Mouse (Mus musculus) ZHBTc4 (cell line): Measurements from ENCODE around the gene Zgrf1.

Experiments used
- DNase-seq: peaks from one replicate; pipeline ENCODE4 v3.0.0-alpha.2; 2011; ENCODE audit warnings: low read depth, low spot score

Zgrf1 gene

GRCm38 (mm10) chr3:127639875-127640761 lies 86.8 kb downstream of the Zgrf1 start:
- peak; percentile 87 for DNase-seq

- DNase-seq = peak; percentile 15
These were observed 87.7 kb downstream of the Zgrf1 start for GRCm38 (mm10) chr3:127640762-127641700.

DNA sequence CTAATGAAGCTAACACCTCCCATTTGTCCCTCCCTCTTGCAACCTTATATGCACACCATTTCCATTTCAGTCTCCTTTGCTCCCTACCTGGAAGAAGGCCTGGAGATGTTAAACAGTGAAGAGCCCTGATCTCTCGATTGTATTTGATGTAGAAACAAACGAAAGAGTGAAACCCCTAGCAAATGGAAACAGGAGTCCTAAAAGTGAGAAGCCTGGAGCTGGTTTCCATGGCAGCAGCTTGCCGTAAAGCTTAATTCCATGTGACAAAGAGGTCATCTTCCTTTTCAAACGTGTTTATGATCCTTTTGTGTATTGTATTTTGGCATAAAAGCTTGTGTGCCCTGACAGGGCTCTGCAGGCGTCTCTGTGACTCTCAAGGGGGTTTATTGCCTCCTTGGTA lies 88.9 kb downstream of the Zgrf1 start:
- DNase-seq = no peak

DNA sequence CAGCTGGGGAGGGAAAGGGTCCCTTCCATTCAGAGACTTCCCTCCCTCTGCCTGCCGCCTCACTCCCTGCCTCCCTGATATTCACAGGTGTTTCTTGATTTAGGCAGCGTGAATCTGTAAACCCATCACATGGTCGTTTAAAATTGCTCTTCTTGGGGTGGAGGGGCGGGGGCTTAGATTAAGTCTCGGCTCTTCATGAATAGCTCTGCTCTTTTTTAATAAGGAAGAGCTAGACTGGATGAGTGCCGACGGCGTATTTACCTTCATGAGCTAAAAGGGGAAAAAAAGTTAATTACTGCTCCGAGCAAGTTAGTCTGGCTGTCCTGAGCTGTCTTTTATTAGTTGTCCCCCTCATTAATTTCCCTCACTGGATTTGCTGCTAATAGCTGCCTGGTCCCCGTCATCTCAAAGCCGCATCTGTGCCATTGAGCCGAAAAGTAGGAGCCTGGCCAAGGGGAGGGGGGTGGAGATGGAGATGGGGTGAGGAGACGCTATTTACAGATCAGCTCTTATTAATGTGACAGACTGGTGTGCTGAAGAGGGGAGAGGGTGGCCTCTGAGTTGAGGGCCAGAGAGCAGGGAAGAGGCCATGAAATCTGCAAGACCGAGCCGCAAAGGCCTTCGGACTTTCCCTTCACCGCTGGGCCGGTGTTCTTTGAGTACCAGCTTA lies 93.0 kb downstream of the Zgrf1 start:
- DNase-seq = no peak

DNA sequence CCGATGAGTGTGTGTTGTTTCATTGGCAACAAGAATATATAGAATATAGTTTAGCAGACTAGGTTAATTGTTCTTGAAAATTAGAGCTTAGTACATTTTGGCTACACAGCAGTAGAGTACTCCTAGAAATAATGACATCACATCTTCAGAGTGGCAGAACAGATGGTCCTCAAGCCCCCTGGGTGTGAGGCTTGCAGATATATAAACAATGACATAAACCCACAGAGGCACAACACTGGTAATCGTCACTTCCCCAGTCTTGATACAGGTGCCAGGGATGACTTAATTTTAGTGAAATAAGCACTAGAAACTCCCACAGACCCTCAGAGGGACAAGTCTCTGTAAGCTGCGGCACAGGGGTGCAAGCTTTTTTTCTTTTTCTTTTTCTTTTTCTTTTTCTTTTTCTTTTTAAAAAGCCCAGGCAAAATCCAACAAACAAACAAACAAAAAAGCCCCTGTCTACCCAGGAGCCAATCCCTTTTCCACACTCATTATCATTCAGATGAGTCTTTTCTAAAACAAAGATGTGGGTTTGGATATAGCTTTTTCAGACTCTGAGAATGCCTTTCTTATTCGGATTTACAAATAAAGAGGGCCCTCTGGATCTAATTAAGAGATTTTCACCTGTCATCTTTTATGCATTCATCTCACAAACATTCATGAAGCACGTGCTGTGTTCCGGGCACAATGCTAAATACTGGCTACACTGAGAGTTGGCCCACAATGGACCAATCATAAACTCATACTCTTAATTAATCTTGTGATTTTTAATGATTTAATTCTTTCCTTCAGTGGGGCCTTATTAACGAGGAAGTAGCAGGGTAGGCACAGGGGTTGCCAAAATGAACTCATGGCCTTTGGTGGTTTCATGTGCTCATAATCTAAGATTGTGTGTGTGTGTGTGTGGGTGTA lies 98.7 kb downstream of the Zgrf1 start:
- no peak for DNase-seq

DNA sequence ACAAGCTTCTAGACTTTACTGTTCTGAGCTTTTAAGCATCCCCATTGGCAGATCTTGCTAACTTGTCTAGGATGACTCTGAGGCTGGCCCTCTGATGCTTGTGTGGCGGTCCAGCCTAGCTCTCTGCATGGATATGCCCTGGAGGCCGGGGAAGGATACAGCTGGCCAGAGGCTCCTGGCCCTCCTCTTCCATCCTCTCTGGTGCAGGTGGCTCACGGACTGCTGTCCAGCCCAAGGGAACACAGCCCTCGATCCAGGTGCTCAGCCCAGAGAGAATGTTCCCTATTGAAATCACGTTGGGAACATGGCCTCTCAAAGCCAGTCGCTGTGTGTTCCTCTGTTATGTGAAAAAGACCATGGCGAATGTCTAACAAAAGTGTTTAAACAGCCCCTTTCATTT lies 107.4 kb downstream of the Zgrf1 start:
- no peak for DNase-seq

GRCm38 (mm10) chr3:127661646-127662531 lies 108.6 kb downstream of the Zgrf1 start:
- no peak for DNase-seq
